Mouse (Mus musculus): ENCODE measurements around the gene Efnb3.

GRCm38 (mm10) chr11:69523651-69524050, 36.4 kb downstream of the Efnb3 start:
- TF ChIP-seq CTCF (IDR thresholded peaks at IDR 0.05; ENCODE audit: extremely low read depth, insufficient read depth, low read length): no peak
- no peak for TF ChIP-seq POLR2A (IDR thresholded peaks at IDR 0.05; ENCODE audit: extremely low read depth, insufficient read depth, low read length)

Data from cortical plate, adult 2 months (tissue).